Mouse (Mus musculus): ENCODE results near the gene Gsta4. TPM values are rescaled to one million over a fixed set of nuclear protein-coding genes. Genes with fewer than 3 reads are reported as not detected.
"Not testable (repeated sequence)": the region's sequence is repeated elsewhere in the genome, so short reads cannot be mapped to it uniquely, and the experiment has no call there.

Gene Gsta4
- polyA plus RNA-seq, 1 experiment = 36.2 TPM

- no peak overlapping the region for H3K4me3 ChIP-seq (ENCODE audit: insufficient read depth, low read length)
- no peak for TF ChIP-seq CTCF (IDR thresholded peaks at IDR 0.05; ENCODE audit: borderline replicate concordance, insufficient read depth, low read length)
- TF ChIP-seq POLR2A (IDR thresholded peaks at IDR 0.05; ENCODE audit: low read depth, low read length) = no peak
- no peak overlapping the region for H3K27ac ChIP-seq (ENCODE audit: insufficient read depth, low read length)
- no peaks in the 10 kb centered on the region for H3K4me1 ChIP-seq (ENCODE audit: control insufficient read depth, insufficient read depth, low read length)
Measured at GRCm38 (mm10) chr9:78223221-78223902, 40.8 kb downstream of the Gsta4 start.

DNA sequence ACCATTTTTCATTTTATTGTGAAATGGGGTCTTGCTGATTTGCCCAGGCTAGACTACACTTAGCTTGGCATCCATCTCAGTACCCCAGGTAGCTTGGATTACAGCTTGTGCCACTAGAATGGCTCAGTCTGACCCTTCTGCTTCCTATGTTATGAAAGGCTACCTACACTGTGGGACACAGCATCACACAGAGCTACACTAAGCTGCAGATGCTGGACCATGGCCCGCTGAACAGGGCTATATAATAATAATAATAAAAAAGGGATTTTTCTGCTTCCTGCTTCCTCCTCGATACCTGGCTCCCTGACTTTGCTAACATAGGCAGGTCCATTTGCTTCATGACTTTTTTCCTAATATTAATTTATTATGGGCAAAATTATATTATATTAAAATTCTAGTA, 41.8 kb downstream of the Gsta4 start:
- no peak for TF ChIP-seq POLR2A (IDR thresholded peaks at IDR 0.05; ENCODE audit: low read depth, low read length)
- TF ChIP-seq CTCF (IDR thresholded peaks at IDR 0.05; ENCODE audit: borderline replicate concordance, insufficient read depth, low read length) = no peak
- no peak overlapping the region for H3K27ac ChIP-seq (ENCODE audit: insufficient read depth, low read length)
- H3K4me1 ChIP-seq (ENCODE audit: control insufficient read depth, insufficient read depth, low read length) = no peaks in the 10 kb centered on the region

GRCm38 (mm10) chr9:78225304-78225703, 42.7 kb downstream of the Gsta4 start:
- no peak overlapping the region for H3K27ac ChIP-seq (ENCODE audit: insufficient read depth, low read length)
- no peak for TF ChIP-seq POLR2A (IDR thresholded peaks at IDR 0.05; ENCODE audit: low read depth, low read length)
- H3K4me1 ChIP-seq (ENCODE audit: control insufficient read depth, insufficient read depth, low read length) = no peaks in the 10 kb centered on the region
- no peak overlapping the region for H3K4me3 ChIP-seq (ENCODE audit: insufficient read depth, low read length)

More for the DNA sequence above, 41.8 kb downstream of the Gsta4 start:
- no peak overlapping the region for H3K4me3 ChIP-seq (ENCODE audit: insufficient read depth, low read length)

- Histone ChIP-seq H3K27ac (ENCODE audit: insufficient read depth, low read length) (no peak overlapping the region), H3K4me1 (ENCODE audit: control insufficient read depth, insufficient read depth, low read length) (no peaks in the 10 kb centered on the region), H3K4me3 (ENCODE audit: insufficient read depth, low read length) (no peak overlapping the region)
- TF ChIP-seq CTCF (IDR thresholded peaks at IDR 0.05; ENCODE audit: borderline replicate concordance, insufficient read depth, low read length) (no peak), POLR2A (IDR thresholded peaks at IDR 0.05; ENCODE audit: low read depth, low read length) (no peak)
Measured at GRCm38 (mm10) chr9:78228122-78228521, 45.5 kb downstream of the Gsta4 start.

DNA sequence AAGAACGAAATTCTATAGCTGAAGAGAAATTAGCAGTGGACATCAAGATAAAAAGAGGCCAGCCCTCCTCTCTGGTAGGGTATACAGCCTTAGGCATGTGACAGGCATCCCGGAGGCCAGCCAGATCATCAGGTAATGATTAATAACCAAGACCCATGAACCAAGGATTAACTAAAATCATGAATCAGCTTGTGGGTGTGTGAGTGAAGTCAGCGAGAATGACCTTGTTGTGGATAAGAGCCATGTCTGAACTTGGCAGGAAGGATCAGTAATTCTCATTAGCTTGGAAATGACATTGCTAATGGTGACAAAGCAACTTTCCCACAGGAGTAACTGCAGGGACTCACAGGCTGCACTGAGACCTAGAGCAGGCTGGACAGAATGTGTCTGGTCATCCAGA, 47.1 kb downstream of the Gsta4 start:
- H3K27ac ChIP-seq (ENCODE audit: insufficient read depth, low read length); H3K4me1 ChIP-seq (ENCODE audit: control insufficient read depth, insufficient read depth, low read length); H3K4me3 ChIP-seq (ENCODE audit: insufficient read depth, low read length): not testable (repeated sequence)

DNA sequence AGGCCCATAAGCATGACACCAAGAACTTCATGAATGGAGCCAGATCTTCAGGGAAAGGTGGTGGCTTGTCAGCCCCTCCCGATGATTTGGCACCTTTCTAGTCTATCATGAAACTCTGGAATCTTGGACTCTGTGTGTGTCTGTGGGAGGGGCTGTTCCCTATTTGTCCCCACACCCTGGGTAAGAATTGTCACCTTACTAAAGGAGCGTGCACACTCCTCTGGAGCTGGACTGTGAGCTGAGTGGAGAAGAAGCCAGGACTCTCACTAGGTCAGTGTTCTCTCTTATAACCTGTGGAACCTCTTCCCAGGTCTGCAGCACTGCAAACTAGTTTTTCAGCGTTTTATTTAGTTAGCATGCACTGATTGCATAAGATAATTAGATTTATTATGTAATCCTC, 47.9 kb downstream of the Gsta4 start, which contains the start of gene Gsta1:
TSS of gene Gsta1 (plus strand) at position 196 of the 400 bp plus-strand sequence.
- H3K4me1 ChIP-seq (ENCODE audit: control insufficient read depth, insufficient read depth, low read length); H3K27ac ChIP-seq (ENCODE audit: insufficient read depth, low read length); H3K4me3 ChIP-seq (ENCODE audit: insufficient read depth, low read length): not testable (repeated sequence)

GRCm38 (mm10) chr9:78233121-78233695, 50.6 kb downstream of the Gsta4 start:
- not testable (repeated sequence) for H3K27ac ChIP-seq (ENCODE audit: insufficient read depth, low read length); H3K4me1 ChIP-seq (ENCODE audit: control insufficient read depth, insufficient read depth, low read length); H3K4me3 ChIP-seq (ENCODE audit: insufficient read depth, low read length)

- H3K27ac ChIP-seq (ENCODE audit: insufficient read depth, low read length) = peak overlapping the region; percentile 50
- H3K4me1 ChIP-seq (ENCODE audit: control insufficient read depth, insufficient read depth, low read length) = not testable (repeated sequence)
Measured at GRCm38 (mm10) chr9:78255683-78256470, 73.3 kb downstream of the Gsta4 start.

GRCm38 (mm10) chr9:78256914-78257313, 74.3 kb downstream of the Gsta4 start, which contains the start of gene Gm3776:
Gm3776 (plus strand) TSS chr9:78257129.
- H3K4me1 ChIP-seq (ENCODE audit: control insufficient read depth, insufficient read depth, low read length); H3K4me3 ChIP-seq (ENCODE audit: insufficient read depth, low read length): not testable (repeated sequence)
- H3K27ac ChIP-seq (ENCODE audit: insufficient read depth, low read length) = peak within 1 kb of the TSS; percentile 50

More at GRCm38 (mm10) chr9:78255683-78256470, 73.3 kb downstream of the Gsta4 start:
- H3K4me3 ChIP-seq (ENCODE audit: insufficient read depth, low read length) = not testable (repeated sequence)

Other genes with a start within 250 kb of the Gsta4 start
- not detected in 2 replicates for gene Gcm1, start 130.8 kb upstream of the Gsta4 start, polyA plus RNA-seq (2011; ENCODE audit: insufficient read length, low read depth, missing spikeins)
- gene Fbxo9, start 73.7 kb upstream of the Gsta4 start, polyA plus RNA-seq (2011; ENCODE audit: insufficient read length, low read depth, missing spikeins) = 22.2 and 23.0 TPM in 2 replicates
- 23.6 and 34.0 TPM in 2 replicates for gene Ick, start 73.6 kb upstream of the Gsta4 start, polyA plus RNA-seq (2011; ENCODE audit: insufficient read length, low read depth, missing spikeins)
- gene Gsta1, start 47.9 kb downstream of the Gsta4 start, polyA plus RNA-seq (2011; ENCODE audit: insufficient read length, low read depth, missing spikeins) = not detected in 2 replicates
- gene Gm3776, start 74.4 kb downstream of the Gsta4 start, polyA plus RNA-seq (2011; ENCODE audit: insufficient read length, low read depth, missing spikeins) = 0.57 TPM in 1 of 2 replicates, not detected in the other
- gene Gm10639, start 107.1 kb downstream of the Gsta4 start, polyA plus RNA-seq (2011; ENCODE audit: insufficient read length, low read depth, missing spikeins) = not detected in 2 replicates
- not detected in 2 replicates for gene Omt2a, start 132.0 kb downstream of the Gsta4 start, polyA plus RNA-seq (2011; ENCODE audit: insufficient read length, low read depth, missing spikeins)
- gene Omt2b, start 144.8 kb downstream of the Gsta4 start, polyA plus RNA-seq (2011; ENCODE audit: insufficient read length, low read depth, missing spikeins) = not detected in 2 replicates
- gene Gsta2, start 173.0 kb downstream of the Gsta4 start, polyA plus RNA-seq (2011; ENCODE audit: insufficient read length, low read depth, missing spikeins) = not detected in 2 replicates
- not detected in 2 replicates for gene Dppa5a, start 185.4 kb downstream of the Gsta4 start, polyA plus RNA-seq (2011; ENCODE audit: insufficient read length, low read depth, missing spikeins)
- 0.47 TPM in 1 of 2 replicates, not detected in the other for gene Ooep, start 196.0 kb downstream of the Gsta4 start, polyA plus RNA-seq (2011; ENCODE audit: insufficient read length, low read depth, missing spikeins)
- gene Ddx43, start 213.0 kb downstream of the Gsta4 start, polyA plus RNA-seq (2011; ENCODE audit: insufficient read length, low read depth, missing spikeins) = 0.45 and 0.47 TPM in 2 replicates

Measured in embryonic fibroblast, embryonic 13.5 days (primary cell).